Mouse (Mus musculus): ENCODE measurements around the gene Fbxo11. TPM values are rescaled to one million over a fixed set of nuclear protein-coding genes. Genes with fewer than 3 reads are reported as not detected.
"Not testable (repeated sequence)": the region's sequence is repeated elsewhere in the genome, so short reads cannot be mapped to it uniquely, and the experiment has no call there.

Gene Fbxo11
- polyA plus RNA-seq, 1 experiment from 2014 or later: 39.0 TPM

DNA sequence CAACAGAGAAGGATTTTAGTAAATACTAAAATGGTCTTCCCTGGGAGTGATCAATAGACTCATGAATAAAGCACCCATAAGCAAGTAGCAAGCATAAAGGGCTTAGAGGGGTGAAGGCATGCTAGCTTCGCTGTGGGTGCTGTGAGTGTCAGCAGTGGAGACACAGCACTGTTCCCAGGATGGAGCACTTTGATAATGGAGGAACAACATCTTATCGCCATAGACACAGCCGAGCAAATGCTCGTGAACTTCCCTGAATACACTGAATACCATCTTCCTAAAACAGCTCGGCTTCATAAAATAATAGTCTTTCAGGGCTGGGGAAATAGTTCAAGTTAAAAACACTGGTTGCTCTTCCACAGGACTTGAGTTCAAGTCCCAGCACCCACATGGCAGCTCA, 33.3 kb downstream of the Fbxo11 start:
- 90% methylated on average over 5 of the region's 5 CpGs for WGBS
- ATAC-seq (ENCODE audit: low FRiP score) (no peak), DNase-seq (ENCODE audit: low spot score, missing footprints) (no peak)
- Histone ChIP-seq H3K4me2 (no peak overlapping the region), H3K36me3 (ENCODE audit: control insufficient read depth, insufficient read depth, low read length) (no peaks in the 10 kb centered on the region), H3K9me3 (ENCODE audit: control insufficient read depth, low read length) (no peaks in the 10 kb centered on the region), H3K27ac (ENCODE audit: low read depth, low read length) (no peak overlapping the region), H3K4me1 (ENCODE audit: control insufficient read depth, insufficient read depth, low read length) (no peaks in the 10 kb centered on the region), H3K27me3 (ENCODE audit: control insufficient read depth, insufficient read depth, low read length) (no peaks in the 10 kb centered on the region), H3K4me3 (ENCODE audit: low read depth, low read length) (no peak overlapping the region), H3K9ac (ENCODE audit: low read length) (no peak overlapping the region)

DNA sequence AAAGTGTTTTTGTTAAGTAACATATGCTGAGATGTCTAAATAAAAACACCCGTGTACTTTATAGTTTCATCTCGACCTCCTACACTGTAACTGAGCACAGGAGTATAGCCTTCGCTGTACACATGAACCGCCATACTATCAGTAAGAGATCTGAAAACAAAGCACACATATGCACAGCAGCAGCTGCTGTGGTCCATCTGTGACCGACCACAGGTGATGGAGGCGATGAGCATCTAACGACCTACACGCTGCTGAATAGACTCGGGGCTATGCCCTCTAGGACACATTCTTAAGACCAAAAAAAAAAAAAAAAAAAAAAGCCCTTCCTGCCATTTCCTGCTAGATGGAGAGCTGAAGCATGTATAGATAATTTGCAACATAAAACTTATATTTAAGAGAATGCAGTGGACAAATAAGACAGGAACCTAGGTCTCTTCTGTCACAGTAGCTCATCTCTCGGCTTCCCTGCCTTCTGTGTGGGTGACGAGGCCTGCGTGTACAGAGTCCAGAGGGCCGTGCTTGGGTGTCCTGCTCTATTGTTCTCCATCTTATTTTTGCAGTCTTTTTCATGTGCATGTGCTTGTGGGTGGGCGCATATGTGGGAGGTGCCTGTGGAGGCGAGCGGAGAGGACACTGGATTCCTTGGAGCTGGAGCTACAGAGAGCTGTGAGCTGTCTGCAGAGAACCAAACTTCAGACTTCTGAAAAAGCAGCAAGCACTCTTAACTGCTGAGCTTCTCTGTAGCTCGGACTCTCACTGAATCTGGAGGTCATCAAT, 35.7 kb downstream of the Fbxo11 start:
- Histone ChIP-seq H3K9me3 (ENCODE audit: control insufficient read depth, low read length) (no peaks in the 10 kb centered on the region), H3K4me1 (ENCODE audit: control insufficient read depth, insufficient read depth, low read length) (no peaks in the 10 kb centered on the region), H3K4me2 (no peak overlapping the region), H3K27me3 (ENCODE audit: control insufficient read depth, insufficient read depth, low read length) (no peaks in the 10 kb centered on the region), H3K27ac (ENCODE audit: low read depth, low read length) (no peak overlapping the region), H3K36me3 (ENCODE audit: control insufficient read depth, insufficient read depth, low read length) (no peaks in the 10 kb centered on the region), H3K9ac (ENCODE audit: low read length) (no peak overlapping the region), H3K4me3 (ENCODE audit: low read depth, low read length) (no peak overlapping the region)
- DNase-seq (ENCODE audit: low spot score, missing footprints) (no peak), ATAC-seq (ENCODE audit: low FRiP score) (no peak)
- 90% methylated on average over 17 of the region's 17 CpGs for WGBS

DNA sequence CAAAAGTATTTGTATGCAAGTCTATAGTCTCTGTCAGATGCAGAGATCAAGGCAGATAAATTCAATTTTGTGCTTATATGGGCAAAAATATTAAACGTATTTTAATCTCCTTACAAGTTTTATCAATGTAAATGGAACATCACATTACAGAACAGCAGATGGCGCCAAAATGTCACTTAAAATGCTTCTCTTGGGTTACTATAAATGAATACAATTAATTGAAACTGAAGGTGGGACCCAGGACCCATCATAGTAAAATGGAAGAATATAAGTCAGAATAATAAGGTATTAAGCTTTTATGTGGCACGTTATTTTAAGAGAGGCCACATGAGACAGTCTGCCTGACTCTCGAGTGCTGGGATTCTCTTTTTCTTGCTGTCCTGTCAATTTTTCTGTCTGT, 39.9 kb downstream of the Fbxo11 start:
- Histone ChIP-seq H3K4me1 (ENCODE audit: control insufficient read depth, insufficient read depth, low read length) (no peaks in the 10 kb centered on the region), H3K36me3 (ENCODE audit: control insufficient read depth, insufficient read depth, low read length) (no peaks in the 10 kb centered on the region), H3K27me3 (ENCODE audit: control insufficient read depth, insufficient read depth, low read length) (no peaks in the 10 kb centered on the region), H3K9ac (ENCODE audit: low read length) (no peak overlapping the region), H3K4me2 (no peak overlapping the region), H3K4me3 (ENCODE audit: low read depth, low read length) (no peak overlapping the region), H3K27ac (ENCODE audit: low read depth, low read length) (no peak overlapping the region), H3K9me3 (ENCODE audit: control insufficient read depth, low read length) (no peaks in the 10 kb centered on the region)
- 53% methylated on average over 4 of the region's 4 CpGs for WGBS
- DNase-seq (ENCODE audit: low spot score, missing footprints) (no peak), ATAC-seq (ENCODE audit: low FRiP score) (no peak)

DNA sequence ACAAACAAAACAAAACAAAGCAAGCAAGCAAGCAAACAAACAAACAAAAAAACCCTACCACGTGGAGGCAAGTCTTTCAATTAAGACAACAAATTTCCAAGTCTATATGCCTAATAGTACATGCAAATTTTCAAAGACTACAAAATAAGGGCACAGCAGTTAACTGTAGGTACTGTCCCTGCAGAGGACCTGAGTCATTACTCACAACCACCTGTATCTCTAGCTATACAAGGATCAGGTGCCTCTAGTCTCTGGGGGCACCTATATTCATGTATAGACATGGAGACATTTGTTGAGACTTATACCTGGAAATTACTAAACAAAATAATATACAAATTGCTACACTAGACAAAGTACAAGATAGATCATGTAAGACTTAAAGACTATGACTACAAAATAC, 41.2 kb downstream of the Fbxo11 start:
- Histone ChIP-seq H3K27ac (ENCODE audit: low read depth, low read length) (no peak overlapping the region), H3K4me3 (ENCODE audit: low read depth, low read length) (no peak overlapping the region), H3K4me1 (ENCODE audit: control insufficient read depth, insufficient read depth, low read length) (no peaks in the 10 kb centered on the region), H3K4me2 (no peak overlapping the region), H3K9ac (ENCODE audit: low read length) (no peak overlapping the region), H3K27me3 (ENCODE audit: control insufficient read depth, insufficient read depth, low read length) (no peaks in the 10 kb centered on the region), H3K36me3 (ENCODE audit: control insufficient read depth, insufficient read depth, low read length) (no peaks in the 10 kb centered on the region), H3K9me3 (ENCODE audit: control insufficient read depth, low read length) (no peaks in the 10 kb centered on the region)
- 81% methylated on average over 1 of the region's 1 CpGs for WGBS
- DNase-seq (ENCODE audit: low spot score, missing footprints) (no peak), ATAC-seq (ENCODE audit: low FRiP score) (no peak)

DNA sequence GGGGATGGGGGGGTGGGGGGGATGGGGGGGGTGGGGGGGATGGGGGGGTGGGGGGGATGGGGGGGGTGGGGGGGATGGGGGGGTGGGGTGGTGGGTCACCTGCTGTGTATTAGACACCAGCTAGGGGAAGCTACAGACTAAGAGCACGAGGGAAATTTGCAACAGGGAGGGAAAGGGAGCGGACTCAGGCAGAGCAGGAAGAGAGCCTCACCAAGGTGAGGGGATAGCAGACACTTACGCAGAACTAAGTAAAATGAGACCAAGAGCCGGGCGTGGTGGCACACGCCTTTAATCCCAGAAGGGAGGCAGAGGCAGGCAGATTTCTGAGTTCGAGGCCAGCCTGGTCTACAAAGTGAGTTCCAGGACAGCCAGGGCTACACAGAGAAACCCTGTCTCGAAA, 49.1 kb downstream of the Fbxo11 start:
- not testable (repeated sequence) for H3K36me3 ChIP-seq (ENCODE audit: control insufficient read depth, insufficient read depth, low read length); H3K4me3 ChIP-seq (ENCODE audit: low read depth, low read length); H3K9me3 ChIP-seq (ENCODE audit: control insufficient read depth, low read length); H3K27me3 ChIP-seq (ENCODE audit: control insufficient read depth, insufficient read depth, low read length); H3K9ac ChIP-seq (ENCODE audit: low read length); H3K4me1 ChIP-seq (ENCODE audit: control insufficient read depth, insufficient read depth, low read length); ATAC-seq (ENCODE audit: low FRiP score); DNase-seq (ENCODE audit: low spot score, missing footprints); H3K4me2 ChIP-seq; H3K27ac ChIP-seq (ENCODE audit: low read depth, low read length)
- WGBS: 93% methylated on average over 8 of the region's 8 CpGs

DNA sequence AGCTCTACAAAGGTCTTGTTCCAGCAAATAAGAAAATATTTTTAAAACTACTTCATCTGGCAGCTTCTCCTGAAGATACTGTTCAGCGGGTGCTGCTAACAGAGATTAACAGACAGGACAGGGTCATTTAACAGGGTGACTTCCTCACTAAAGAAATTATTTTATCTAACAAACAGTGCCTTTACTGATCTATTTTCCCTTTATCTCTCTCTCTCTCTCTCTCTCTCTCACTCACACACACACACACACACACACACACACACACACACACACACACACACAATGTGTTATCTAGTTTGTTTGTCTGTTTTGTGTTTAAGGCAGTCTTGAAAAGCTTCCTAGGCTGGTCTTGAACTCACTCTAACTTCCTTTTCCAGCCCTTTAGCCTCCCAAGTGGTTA, 50.6 kb downstream of the Fbxo11 start:
- H3K4me2 ChIP-seq: no peak overlapping the region
- no peak overlapping the region for H3K27ac ChIP-seq (ENCODE audit: low read depth, low read length)
- no peak overlapping the region for H3K4me3 ChIP-seq (ENCODE audit: low read depth, low read length)
- no peaks in the 10 kb centered on the region for H3K4me1 ChIP-seq (ENCODE audit: control insufficient read depth, insufficient read depth, low read length)
- ATAC-seq (ENCODE audit: low FRiP score) (no peak), DNase-seq (ENCODE audit: low spot score, missing footprints) (no peak)
- H3K9me3 ChIP-seq (ENCODE audit: control insufficient read depth, low read length): no peaks in the 10 kb centered on the region
- 100% methylated on average over 1 of the region's 1 CpGs for WGBS
- H3K9ac ChIP-seq (ENCODE audit: low read length): no peak overlapping the region
- H3K27me3 ChIP-seq (ENCODE audit: control insufficient read depth, insufficient read depth, low read length): no peaks in the 10 kb centered on the region
- H3K36me3 ChIP-seq (ENCODE audit: control insufficient read depth, insufficient read depth, low read length): peaks cover 16% of the 10 kb centered on the region

DNA sequence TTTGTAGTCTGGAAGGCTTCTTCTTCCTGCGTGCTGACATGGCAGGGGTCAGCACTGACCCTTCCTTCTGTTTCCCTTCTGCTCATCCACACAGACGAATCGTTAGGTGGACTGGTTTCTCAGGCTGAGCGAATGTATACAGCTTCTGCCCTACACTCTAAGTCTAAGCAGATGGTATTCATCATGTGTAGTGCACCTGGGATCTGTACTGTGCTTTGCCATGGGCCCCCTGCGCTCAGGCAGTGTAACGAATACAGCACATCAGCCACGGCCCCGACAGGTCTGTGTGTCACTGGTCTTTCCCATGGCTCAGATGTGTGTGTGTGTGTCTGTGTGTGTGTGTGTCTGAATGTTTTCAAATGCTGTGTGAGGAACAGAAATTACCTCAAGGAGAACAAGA, 58.1 kb downstream of the Fbxo11 start:
- no peak overlapping the region for H3K4me2 ChIP-seq
- H3K4me3 ChIP-seq (ENCODE audit: low read depth, low read length): no peak overlapping the region
- no peaks in the 10 kb centered on the region for H3K4me1 ChIP-seq (ENCODE audit: control insufficient read depth, insufficient read depth, low read length)
- no peak overlapping the region for H3K27ac ChIP-seq (ENCODE audit: low read depth, low read length)
- ATAC-seq (ENCODE audit: low FRiP score) (no peak), DNase-seq (ENCODE audit: low spot score, missing footprints) (no peak)
- no peaks in the 10 kb centered on the region for H3K9me3 ChIP-seq (ENCODE audit: control insufficient read depth, low read length)
- H3K36me3 ChIP-seq (ENCODE audit: control insufficient read depth, insufficient read depth, low read length): peaks cover 23% of the 10 kb centered on the region
- no peaks in the 10 kb centered on the region for H3K27me3 ChIP-seq (ENCODE audit: control insufficient read depth, insufficient read depth, low read length)
- H3K9ac ChIP-seq (ENCODE audit: low read length): no peak overlapping the region
- WGBS: 91% methylated on average over 8 of the region's 8 CpGs

DNA sequence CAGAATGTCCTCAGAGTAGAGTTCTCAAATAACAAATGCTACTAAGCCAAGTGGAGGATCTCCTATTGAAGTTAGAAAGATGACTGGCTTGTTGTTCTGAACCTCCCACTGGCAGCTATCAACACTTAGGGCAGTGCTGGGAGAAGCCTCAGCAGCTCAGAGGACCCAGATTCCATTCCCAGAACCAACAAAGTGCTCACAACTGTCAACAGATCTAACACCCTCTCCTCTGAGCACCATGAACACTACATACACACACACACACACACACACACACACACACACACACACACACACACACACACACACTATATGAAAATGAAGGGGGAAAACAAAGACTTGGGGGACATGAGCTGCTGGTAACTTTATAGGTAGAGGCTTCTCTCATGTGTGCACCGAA, 60.2 kb downstream of the Fbxo11 start:
- H3K4me2 ChIP-seq: no peak overlapping the region
- H3K9me3 ChIP-seq (ENCODE audit: control insufficient read depth, low read length): no peaks in the 10 kb centered on the region
- peaks cover 24% of the 10 kb centered on the region for H3K36me3 ChIP-seq (ENCODE audit: control insufficient read depth, insufficient read depth, low read length)
- no peak overlapping the region for H3K9ac ChIP-seq (ENCODE audit: low read length)
- no peak overlapping the region for H3K27ac ChIP-seq (ENCODE audit: low read depth, low read length)
- no peak for ATAC-seq (ENCODE audit: low FRiP score)
- 94% methylated on average over 1 of the region's 1 CpGs for WGBS
- DNase-seq (ENCODE audit: low spot score, missing footprints): no peak
- H3K4me3 ChIP-seq (ENCODE audit: low read depth, low read length): no peak overlapping the region
- no peaks in the 10 kb centered on the region for H3K27me3 ChIP-seq (ENCODE audit: control insufficient read depth, insufficient read depth, low read length)
- no peaks in the 10 kb centered on the region for H3K4me1 ChIP-seq (ENCODE audit: control insufficient read depth, insufficient read depth, low read length)

DNA sequence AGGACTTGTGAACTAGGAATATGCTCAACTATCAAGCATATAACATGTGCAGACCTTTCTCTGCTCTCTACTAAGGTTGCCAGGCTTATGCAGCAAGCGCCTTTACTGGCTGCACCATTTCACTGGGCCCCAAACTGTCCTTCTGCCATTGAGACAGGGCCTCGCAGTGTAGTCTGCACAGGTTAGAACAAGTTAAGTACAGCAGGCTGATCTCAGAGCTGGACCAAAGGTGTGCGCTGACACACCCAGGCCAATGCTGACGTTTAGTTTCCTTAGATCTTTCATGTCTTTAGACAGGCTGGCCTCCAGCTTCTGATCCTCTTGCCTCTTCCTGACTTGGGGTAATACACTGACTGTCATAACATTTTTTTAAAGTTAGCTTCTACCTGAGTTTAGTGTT, 67.3 kb downstream of the Fbxo11 start:
- Histone ChIP-seq H3K4me3 (ENCODE audit: low read depth, low read length) (no peak overlapping the region), H3K9me3 (ENCODE audit: control insufficient read depth, low read length) (no peaks in the 10 kb centered on the region), H3K27me3 (ENCODE audit: control insufficient read depth, insufficient read depth, low read length) (no peaks in the 10 kb centered on the region), H3K27ac (ENCODE audit: low read depth, low read length) (no peak overlapping the region), H3K36me3 (ENCODE audit: control insufficient read depth, insufficient read depth, low read length) (peaks cover 30% of the 10 kb centered on the region; the same call in 1 of the 2 replicates), H3K4me1 (ENCODE audit: control insufficient read depth, insufficient read depth, low read length) (no peaks in the 10 kb centered on the region), H3K9ac (ENCODE audit: low read length) (no peak overlapping the region), H3K4me2 (no peak overlapping the region)
- ATAC-seq (ENCODE audit: low FRiP score) (no peak), DNase-seq (ENCODE audit: low spot score, missing footprints) (no peak)
- 90% methylated on average over 4 of the region's 4 CpGs for WGBS

Data from midbrain, embryonic 11.5 days (tissue).